10 mouse cellular contexts compared by ENCODE assay signal in the genomic region with DNA sequence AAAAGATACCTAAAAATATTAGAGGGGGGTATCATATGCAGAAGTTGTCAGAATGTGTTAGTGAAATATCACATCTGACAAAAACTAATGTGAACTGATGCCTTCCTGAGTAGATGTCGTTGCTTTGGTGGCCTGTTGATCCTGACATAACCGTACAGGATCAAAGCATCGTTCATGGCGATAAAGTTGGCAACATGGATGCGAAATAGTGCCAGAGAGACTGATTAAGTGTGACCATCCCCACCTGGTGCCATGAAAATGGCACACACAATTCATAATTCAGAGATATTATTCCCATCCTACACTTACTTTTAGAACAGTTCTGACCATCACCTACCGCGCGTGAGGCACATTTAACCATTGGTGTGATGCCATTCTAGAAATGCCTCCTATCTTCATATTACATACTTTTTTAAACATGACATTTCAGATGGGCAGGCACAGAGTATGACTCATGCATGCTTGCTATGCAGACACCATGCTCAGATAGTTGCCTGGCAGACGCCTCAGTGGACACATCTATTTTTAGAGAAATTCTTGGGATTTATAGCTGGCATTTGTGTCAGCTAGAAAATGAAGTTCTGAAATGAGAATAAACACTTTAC.
A peak's percentile ranks its signal among the peaks of the same experiment; 100 is the strongest.
DNase-seq lines count a peak whose midpoint lies in the region; ATAC-seq and TF ChIP-seq lines count a peak whose summit lies in the region.
"Had no signal": no experiment of that assay in that cellular context is flagged by ENCODE, and none has a peak within 500 bp of the region (broad histone marks: within the 10 kb centered on the region; RNA-seq: fewer than 3 reads in every experiment).

No protein-coding gene starts in this region.

- WGBS in midbrain, postnatal 0 days = 89% methylated on average over 9 of the region's 9 CpGs
- 95% methylated on average over 9 of the region's 9 CpGs for WGBS in midbrain, embryonic 10.5 days
- 93% methylated on average over 9 of the region's 9 CpGs for WGBS in intestine, embryonic 15.5 days

- no peak overlapping the region for H3K4me3 ChIP-seq in midbrain, postnatal 0 days (ENCODE audit: low read depth, low read length)
- H3K4me3 ChIP-seq in midbrain, embryonic 10.5 days = no peak overlapping the region
- no peak overlapping the region for H3K4me3 ChIP-seq in intestine, embryonic 15.5 days (replicated peaks)

- intact Hi-C loops in heart, postnatal 25 days (cut with DNase I) = no loop called here

- no peaks in the 10 kb centered on the region for H3K4me1 ChIP-seq in midbrain, postnatal 0 days (ENCODE audit: insufficient read depth, low read length)
- no peaks in the 10 kb centered on the region for H3K4me1 ChIP-seq in midbrain, embryonic 10.5 days
- no peaks in the 10 kb centered on the region for H3K4me1 ChIP-seq in intestine, embryonic 15.5 days (replicated peaks)

- DNase-seq in heart, adult 8-10 months (ENCODE audit: low spot score) = peak; percentile 3
- DNase-seq in heart, postnatal 25 days (ENCODE audit: low spot score) = no peak
- DNase-seq in midbrain, postnatal 0 days (ENCODE audit: low spot score) = peak; percentile 61
- DNase-seq in midbrain, embryonic 10.5 days (ENCODE audit: low spot score) = no peak
- DNase-seq in cerebellum, postnatal 10 days = peak; percentile 83 to 84
- DNase-seq in telencephalon, adult 2 months (ENCODE audit: low read depth, low spot score) = peak; percentile 24
- DNase-seq: kidney, postnatal 36 days had no signal

- no peak for ATAC-seq in midbrain, postnatal 0 days (ENCODE audit: low FRiP score)
- ATAC-seq in intestine, embryonic 15.5 days = no peak
- ATAC-seq in megakaryocyte-erythroid progenitor cell, adult 5-6 weeks (replicated peaks; ENCODE audit: low FRiP score, low TSS enrichment, poor library complexity, severe bottlenecking) = no peak
- ATAC-seq: intestine, postnatal 0 days had no signal

- H3K4me2 ChIP-seq in midbrain, postnatal 0 days (ENCODE audit: low read depth, low read length, poor library complexity, severe bottlenecking) = no peak overlapping the region
- no peak overlapping the region for H3K4me2 ChIP-seq in intestine, embryonic 15.5 days (replicated peaks)

- no peak overlapping the region for H3K27ac ChIP-seq in midbrain, postnatal 0 days (ENCODE audit: low read depth, low read length)
- no peak overlapping the region for H3K27ac ChIP-seq in midbrain, embryonic 10.5 days (replicated peaks)
- no peak overlapping the region for H3K27ac ChIP-seq in intestine, embryonic 15.5 days

- H3K36me3 ChIP-seq in midbrain, postnatal 0 days (ENCODE audit: insufficient read depth, low read length) = no peaks in the 10 kb centered on the region
- no peaks in the 10 kb centered on the region for H3K36me3 ChIP-seq in midbrain, embryonic 10.5 days
- no peaks in the 10 kb centered on the region for H3K36me3 ChIP-seq in intestine, embryonic 15.5 days

- no peaks in the 10 kb centered on the region for H3K9me3 ChIP-seq in midbrain, postnatal 0 days (ENCODE audit: low read length)
- no peaks in the 10 kb centered on the region for H3K9me3 ChIP-seq in midbrain, embryonic 10.5 days (replicated peaks)
- H3K9me3 ChIP-seq in intestine, embryonic 15.5 days = no peaks in the 10 kb centered on the region

- H3K9ac ChIP-seq in midbrain, postnatal 0 days (replicated peaks; ENCODE audit: low read length, poor library complexity, severe bottlenecking) = no peak overlapping the region
- no peak overlapping the region for H3K9ac ChIP-seq in intestine, embryonic 15.5 days

- no peaks in the 10 kb centered on the region for H3K27me3 ChIP-seq in midbrain, postnatal 0 days (ENCODE audit: insufficient read depth, low read length)
- H3K27me3 ChIP-seq in midbrain, embryonic 10.5 days (ENCODE audit: low read depth, poor library complexity, severe bottlenecking) = no peaks in the 10 kb centered on the region
- no peaks in the 10 kb centered on the region for H3K27me3 ChIP-seq in intestine, embryonic 15.5 days (replicated peaks)

- TF ChIP-seq CTCF in midbrain, postnatal 0 days (IDR thresholded peaks at IDR 0.05) = no peak

Comparison
In these comparisons a context has a peak if more than half of its experiments do, and no peak if none do; other contexts are left out.
1. DNase-seq: peak in heart, adult 8-10 months (single experiment), midbrain, postnatal 0 days (single experiment), cerebellum, postnatal 10 days (2 of 2) and telencephalon, adult 2 months (single experiment); none in heart, postnatal 25 days (single experiment) and midbrain, embryonic 10.5 days (single experiment).